Mouse (Mus musculus): ENCODE data around the gene Zfp949. TPM values are rescaled to one million over a fixed set of nuclear protein-coding genes. Genes with fewer than 3 reads are reported as not detected.

Zfp949 gene
- polyA plus RNA-seq, 1 experiment from 2014 or later: 7.2 TPM

- Histone ChIP-seq H3K9me3 (ENCODE audit: control insufficient read depth, low read length) (no peaks in the 10 kb centered on the region), H3K36me3 (ENCODE audit: control insufficient read depth, insufficient read depth, low read length) (0 out of 2 replicates have a peak, but pooled peaks cover 3% of the 10 kb centered on the region), H3K4me2 (replicated peaks; ENCODE audit: low read depth) (no peak overlapping the region), H3K4me3 (ENCODE audit: low read depth, low read length) (no peak overlapping the region), H3K27me3 (ENCODE audit: control insufficient read depth, insufficient read depth, low read length) (no peaks in the 10 kb centered on the region), H3K27ac (replicated peaks) (no peak overlapping the region), H3K9ac (ENCODE audit: low read length) (no peak overlapping the region), H3K4me1 (replicated peaks; ENCODE audit: control insufficient read depth, insufficient read depth) (no peaks in the 10 kb centered on the region)
- TF ChIP-seq EP300 (optimal IDR thresholded peaks at IDR 0.05) (no peak), CTCF (IDR thresholded peaks at IDR 0.05; ENCODE audit: low read depth) (no peak)
- ATAC-seq (ENCODE audit: low FRiP score, low TSS enrichment) (no peak), DNase-seq (ENCODE audit: low spot score) (no peak)
Measured at GRCm38 (mm10) chr9:88519390-88520121, 28.3 kb upstream of the Zfp949 start.

GRCm38 (mm10) chr9:88520122-88520848 is 27.5 kb upstream of the Zfp949 start:
- 40% methylated on average over 2 of the region's 2 CpGs for WGBS
- ATAC-seq (ENCODE audit: low FRiP score, low TSS enrichment) (no peak), DNase-seq (ENCODE audit: low spot score) (no peak)
- H3K9ac ChIP-seq (ENCODE audit: low read length): no peak overlapping the region
- TF ChIP-seq EP300 (optimal IDR thresholded peaks at IDR 0.05) (no peak), CTCF (IDR thresholded peaks at IDR 0.05; ENCODE audit: low read depth) (no peak)
- no peaks in the 10 kb centered on the region for H3K9me3 ChIP-seq (ENCODE audit: control insufficient read depth, low read length)
- no peak overlapping the region for H3K4me3 ChIP-seq (ENCODE audit: low read depth, low read length)
- H3K4me1 ChIP-seq (replicated peaks; ENCODE audit: control insufficient read depth, insufficient read depth): no peaks in the 10 kb centered on the region
- no peaks in the 10 kb centered on the region for H3K27me3 ChIP-seq (ENCODE audit: control insufficient read depth, insufficient read depth, low read length)
- 0 out of 2 replicates have a peak, but pooled peaks cover 3% of the 10 kb centered on the region for H3K36me3 ChIP-seq (ENCODE audit: control insufficient read depth, insufficient read depth, low read length)
- no peak overlapping the region for H3K4me2 ChIP-seq (replicated peaks; ENCODE audit: low read depth)
- H3K27ac ChIP-seq (replicated peaks): no peak overlapping the region

GRCm38 (mm10) chr9:88520849-88521483 is 26.9 kb upstream of the Zfp949 start:
- Histone ChIP-seq H3K27ac (replicated peaks) (no peak overlapping the region), H3K4me2 (replicated peaks; ENCODE audit: low read depth) (peak overlapping the region; percentile 69), H3K27me3 (ENCODE audit: control insufficient read depth, insufficient read depth, low read length) (no peaks in the 10 kb centered on the region), H3K4me1 (replicated peaks; ENCODE audit: control insufficient read depth, insufficient read depth) (no peaks in the 10 kb centered on the region), H3K9ac (ENCODE audit: low read length) (no peak overlapping the region), H3K4me3 (ENCODE audit: low read depth, low read length) (peak overlapping the region; percentile 15; the same call in 1 of the 2 replicates), H3K36me3 (ENCODE audit: control insufficient read depth, insufficient read depth, low read length) (0 out of 2 replicates have a peak, but pooled peaks cover 3% of the 10 kb centered on the region), H3K9me3 (ENCODE audit: control insufficient read depth, low read length) (no peaks in the 10 kb centered on the region)
- ATAC-seq (ENCODE audit: low FRiP score, low TSS enrichment): no peak
- WGBS: 26% methylated on average over 4 of the region's 4 CpGs
- DNase-seq (ENCODE audit: low spot score): no peak
- no peak for TF ChIP-seq EP300 (optimal IDR thresholded peaks at IDR 0.05)
- TF ChIP-seq CTCF (IDR thresholded peaks at IDR 0.05; ENCODE audit: low read depth): no peak

- ATAC-seq (ENCODE audit: low FRiP score, low TSS enrichment) (no peak), DNase-seq (ENCODE audit: low spot score) (no peak)
- TF ChIP-seq CTCF (IDR thresholded peaks at IDR 0.05; ENCODE audit: low read depth) (no peak), EP300 (optimal IDR thresholded peaks at IDR 0.05) (no peak)
- WGBS: 1% methylated on average over 10 of the region's 10 CpGs
- Histone ChIP-seq H3K9me3 (ENCODE audit: control insufficient read depth, low read length) (no peaks in the 10 kb centered on the region), H3K27me3 (ENCODE audit: control insufficient read depth, insufficient read depth, low read length) (no peaks in the 10 kb centered on the region), H3K4me1 (replicated peaks; ENCODE audit: control insufficient read depth, insufficient read depth) (no peaks in the 10 kb centered on the region), H3K27ac (replicated peaks) (peak overlapping the region; percentile 89), H3K9ac (ENCODE audit: low read length) (peak overlapping the region; percentile 86), H3K4me3 (ENCODE audit: low read depth, low read length) (peak overlapping the region; percentile 79), H3K36me3 (ENCODE audit: control insufficient read depth, insufficient read depth, low read length) (0 out of 2 replicates have a peak, but pooled peaks cover 3% of the 10 kb centered on the region), H3K4me2 (replicated peaks; ENCODE audit: low read depth) (peak overlapping the region; percentile 69)
Measured at GRCm38 (mm10) chr9:88521961-88522568, 25.8 kb upstream of the Zfp949 start.

GRCm38 (mm10) chr9:88522569-88523334 is 25.1 kb upstream of the Zfp949 start:
- 0 out of 2 replicates have a peak, but pooled peaks cover 3% of the 10 kb centered on the region for H3K36me3 ChIP-seq (ENCODE audit: control insufficient read depth, insufficient read depth, low read length)
- H3K9me3 ChIP-seq (ENCODE audit: control insufficient read depth, low read length): no peaks in the 10 kb centered on the region
- H3K27me3 ChIP-seq (ENCODE audit: control insufficient read depth, insufficient read depth, low read length): no peaks in the 10 kb centered on the region
- H3K27ac ChIP-seq (replicated peaks): peak overlapping the region; percentile 89
- ATAC-seq (ENCODE audit: low FRiP score, low TSS enrichment) (peak; percentile 96), DNase-seq (ENCODE audit: low spot score) (peak; percentile 97)
- peak overlapping the region; percentile 86 for H3K9ac ChIP-seq (ENCODE audit: low read length)
- TF ChIP-seq CTCF (IDR thresholded peaks at IDR 0.05; ENCODE audit: low read depth) (peak; percentile 69), EP300 (optimal IDR thresholded peaks at IDR 0.05) (peak; percentile 88)
- peak overlapping the region; percentile 69 for H3K4me2 ChIP-seq (replicated peaks; ENCODE audit: low read depth)
- H3K4me3 ChIP-seq (ENCODE audit: low read depth, low read length): peak overlapping the region; percentile 79
- H3K4me1 ChIP-seq (replicated peaks; ENCODE audit: control insufficient read depth, insufficient read depth): no peaks in the 10 kb centered on the region
- WGBS: under 1% methylated on average over 68 of the region's 69 CpGs
